Mouse (Mus musculus) 3T3-L1 (cell line): ENCODE measurements around the gene Gins2.

ENCODE experiments used
- DNase-seq: peaks from one replicate; pipeline ENCODE4 v3.0.0-alpha.2; 2015; ENCODE audit warnings: low read depth, low spot score

Gins2 gene

DNA sequence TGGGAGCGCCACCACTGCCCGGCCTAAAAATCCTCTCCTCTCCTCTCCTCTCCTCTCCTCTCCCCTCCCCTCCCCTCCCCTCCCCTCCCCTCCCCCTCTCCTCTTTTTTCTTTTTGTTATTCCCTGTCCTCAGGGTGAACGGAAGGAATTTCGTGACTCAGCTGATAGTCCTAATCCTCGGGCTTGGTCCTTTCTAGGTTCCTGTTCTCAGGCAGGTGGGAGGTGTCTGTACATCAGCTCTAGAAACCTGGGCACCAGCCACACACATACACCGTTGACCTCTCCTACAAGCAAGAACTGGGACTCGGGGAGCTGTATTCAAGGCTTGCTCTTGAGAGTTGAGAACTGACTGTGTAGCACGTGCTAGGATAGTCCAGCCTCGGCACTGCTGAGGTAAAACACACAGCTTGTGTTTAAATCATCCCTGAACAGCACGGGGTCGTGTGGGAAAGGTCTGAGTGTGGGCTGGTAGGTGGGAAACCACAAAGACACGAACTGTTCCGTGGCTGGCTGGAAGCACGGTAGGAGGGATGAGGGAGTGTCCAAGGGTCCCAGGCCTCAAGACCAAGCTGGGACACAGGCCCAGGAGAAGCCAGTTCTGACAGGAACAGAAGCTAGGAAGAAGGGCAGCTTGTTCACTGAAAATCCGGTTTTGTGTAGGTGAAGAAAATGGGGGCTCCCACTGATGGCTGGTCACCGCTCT lies 58.0 kb downstream of the Gins2 start:
- DNase-seq: no peak

DNA sequence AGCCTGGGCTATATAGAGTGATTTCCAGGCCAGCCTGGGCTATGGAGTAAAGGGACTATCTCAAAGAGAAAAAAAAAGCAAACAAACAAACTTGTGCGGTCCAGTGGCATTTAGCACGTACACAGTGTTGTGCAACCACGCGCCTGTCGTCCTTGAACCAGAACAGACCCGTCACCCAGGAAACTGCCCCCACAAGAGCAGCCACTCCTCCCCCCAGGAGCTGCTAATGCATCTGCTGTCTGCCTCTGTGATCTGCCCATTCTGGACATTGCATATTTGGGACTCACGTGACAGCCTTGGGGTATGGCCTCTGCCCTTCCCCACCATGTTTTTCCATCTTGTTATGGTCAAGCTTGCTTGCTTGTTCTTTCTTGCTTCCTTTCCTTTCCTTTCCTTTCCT lies 59.9 kb downstream of the Gins2 start:
- DNase-seq: no peak
